Comparison of ENCODE assay signal across 23 mouse cellular contexts in genomic region chr3:105760063-105760462, GRCm38 (mm10). TPM values are rescaled to one million over a fixed set of nuclear protein-coding genes. Genes with fewer than 3 reads are reported as not detected.
DNase-seq lines count a peak whose midpoint lies in the region; ATAC-seq and TF ChIP-seq lines count a peak whose summit lies in the region.
"Had no signal": no experiment of that assay in that cellular context is flagged by ENCODE, and none has a peak within 500 bp of the region (broad histone marks: within the 10 kb centered on the region; RNA-seq: fewer than 3 reads in every experiment).

No protein-coding gene starts in this region.

- WGBS in midbrain, embryonic 11.5 days = 95% methylated on average over 3 of the region's 3 CpGs
- 95% methylated on average over 3 of the region's 3 CpGs for WGBS in midbrain, embryonic 13.5 days
- WGBS in embryonic facial prominence, embryonic 10.5 days = 91% methylated on average over 3 of the region's 3 CpGs

- H3K27ac ChIP-seq in layer of hippocampus, adult 2 months = peak overlapping the region; percentile 76
- no peak overlapping the region for H3K27ac ChIP-seq in midbrain, embryonic 11.5 days (ENCODE audit: low read depth, low read length)
- no peak overlapping the region for H3K27ac ChIP-seq in midbrain, embryonic 13.5 days
- no peak overlapping the region for H3K27ac ChIP-seq in embryonic facial prominence, embryonic 10.5 days (replicated peaks)
- H3K27ac ChIP-seq: embryonic facial prominence, embryonic 12.5 days; forebrain, embryonic 13.5 days; forebrain, embryonic 15.5 days had no signal

- no peaks in the 10 kb centered on the region for H3K27me3 ChIP-seq in midbrain, embryonic 11.5 days (ENCODE audit: control insufficient read depth, insufficient read depth, low read length)
- H3K27me3 ChIP-seq in midbrain, embryonic 13.5 days = no peaks in the 10 kb centered on the region
- no peaks in the 10 kb centered on the region for H3K27me3 ChIP-seq in embryonic facial prominence, embryonic 10.5 days (replicated peaks; ENCODE audit: low read depth, poor library complexity, severe bottlenecking)
- H3K27me3 ChIP-seq: CH12.LX; embryonic facial prominence, embryonic 12.5 days; forebrain, embryonic 13.5 days; forebrain, embryonic 15.5 days had no signal

- DNase-seq in layer of hippocampus, adult 2 months (ENCODE audit: low spot score in 2 of 2) = no peak
- DNase-seq in layer of hippocampus, adult 18-20 months (ENCODE audit: low spot score in 2 of 2) = no peak
- peak; percentile 4 for DNase-seq in midbrain, embryonic 11.5 days (ENCODE audit: low spot score, missing footprints)
- DNase-seq in embryonic facial prominence, embryonic 10.5 days (ENCODE audit: low spot score) = no peak
- DNase-seq: adrenal gland, adult 2 months; adrenal gland, postnatal 10 days; adrenal gland, postnatal 25 days; B cell, adult 2 months; cerebellum, adult 11 months; cerebellum, adult 18-20 months; cerebellum, adult 8-10 months; cerebellum, adult 9-11 months; cerebellum, postnatal 14 days; cerebellum, postnatal 36 days; embryo, embryonic 11 days; forebrain, postnatal 0 days had no signal

- no peaks in the 10 kb centered on the region for H3K36me3 ChIP-seq in midbrain, embryonic 11.5 days (ENCODE audit: control insufficient read depth, insufficient read depth, low read length)
- H3K36me3 ChIP-seq in midbrain, embryonic 13.5 days = no peaks in the 10 kb centered on the region
- H3K36me3 ChIP-seq in embryonic facial prominence, embryonic 10.5 days (replicated peaks) = no peaks in the 10 kb centered on the region
- H3K36me3 ChIP-seq: embryonic facial prominence, embryonic 12.5 days; forebrain, embryonic 15.5 days had no signal

- H3K4me2 ChIP-seq in midbrain, embryonic 11.5 days = no peak overlapping the region
- H3K4me2 ChIP-seq in midbrain, embryonic 13.5 days (replicated peaks) = no peak overlapping the region
- H3K4me2 ChIP-seq: embryonic facial prominence, embryonic 12.5 days; forebrain, embryonic 13.5 days; forebrain, embryonic 15.5 days had no signal

- no peak for ATAC-seq in midbrain, embryonic 11.5 days (ENCODE audit: low FRiP score)
- ATAC-seq in midbrain, embryonic 13.5 days = no peak
- ATAC-seq: CD4-positive, CD25-positive, alpha-beta regulatory T cell, adult 4 months; forebrain, embryonic 13.5 days; forebrain, embryonic 15.5 days; forebrain, postnatal 0 days had no signal

- TF ChIP-seq CTCF in layer of hippocampus, adult 2 months (conservative IDR thresholded peaks at IDR 0.05) = no peak

- no peak overlapping the region for H3K9ac ChIP-seq in midbrain, embryonic 11.5 days (ENCODE audit: low read length)
- no peak overlapping the region for H3K9ac ChIP-seq in midbrain, embryonic 13.5 days (replicated peaks)
- H3K9ac ChIP-seq: embryonic facial prominence, embryonic 12.5 days; forebrain, embryonic 13.5 days; forebrain, embryonic 15.5 days; forebrain, postnatal 0 days had no signal

- no peaks in the 10 kb centered on the region for H3K4me1 ChIP-seq in midbrain, embryonic 11.5 days (ENCODE audit: control insufficient read depth, insufficient read depth, low read length)
- peaks cover 14% of the 10 kb centered on the region for H3K4me1 ChIP-seq in midbrain, embryonic 13.5 days (replicated peaks)
- H3K4me1 ChIP-seq in embryonic facial prominence, embryonic 10.5 days = peaks cover 6% of the 10 kb centered on the region; the same call in 1 of the 2 replicates
- H3K4me1 ChIP-seq: embryonic facial prominence, embryonic 12.5 days had no signal

- no peaks in the 10 kb centered on the region for H3K9me3 ChIP-seq in midbrain, embryonic 11.5 days (ENCODE audit: control insufficient read depth, low read length)
- H3K9me3 ChIP-seq in midbrain, embryonic 13.5 days = no peaks in the 10 kb centered on the region
- H3K9me3 ChIP-seq in embryonic facial prominence, embryonic 10.5 days = no peaks in the 10 kb centered on the region
- H3K9me3 ChIP-seq: embryonic facial prominence, embryonic 12.5 days; forebrain, embryonic 13.5 days; forebrain, embryonic 15.5 days; G1E had no signal

- H3K4me3 ChIP-seq in layer of hippocampus, adult 2 months = no peak overlapping the region
- H3K4me3 ChIP-seq in midbrain, embryonic 11.5 days (ENCODE audit: low read depth, low read length) = no peak overlapping the region
- H3K4me3 ChIP-seq in midbrain, embryonic 13.5 days (replicated peaks) = no peak overlapping the region
- no peak overlapping the region for H3K4me3 ChIP-seq in embryonic facial prominence, embryonic 10.5 days
- H3K4me3 ChIP-seq: embryonic facial prominence, embryonic 12.5 days; forebrain, embryonic 13.5 days; forebrain, embryonic 15.5 days had no signal

RNA-seq across cellular contexts. Expression of gene Rap1a, which starts 41.1 kb away (rescaled TPM):
- 100 to 1,000 TPM in 1 of 2 experiments, 10 to 100 TPM in 1; 94.6 to 101 TPM for total RNA-seq in layer of hippocampus, adult 2 months (2021)
- 10 to 100 TPM; 80.5 to 96.2 TPM for total RNA-seq in layer of hippocampus, adult 18-20 months (2021)
- polyA plus RNA-seq in midbrain, embryonic 11.5 days (2014; fragmentation: Nextera tagmentation; extraction: Ambion mirVana) = 87.0 and 91.8 TPM in 2 replicates
- polyA plus RNA-seq in midbrain, embryonic 13.5 days (2015; fragmentation: Nextera tagmentation; extraction: Ambion mirVana) = 74.3 and 76.1 TPM in 2 replicates
- polyA plus RNA-seq in embryonic facial prominence, embryonic 10.5 days (2016; fragmentation: Nextera tagmentation; extraction: Ambion mirVana) = 66.0 and 66.3 TPM in 2 replicates

RNA-seq across cellular contexts. Expression of gene Inka2, which starts 55.7 kb away (rescaled TPM):
- 10 to 100 TPM; 74.1 to 74.9 TPM for total RNA-seq in layer of hippocampus, adult 2 months (2021)
- 10 to 100 TPM; 70.5 to 74.0 TPM for total RNA-seq in layer of hippocampus, adult 18-20 months (2021)
- 0.34 and 0.56 TPM in 2 replicates for polyA plus RNA-seq in midbrain, embryonic 11.5 days (2014; fragmentation: Nextera tagmentation; extraction: Ambion mirVana)
- polyA plus RNA-seq in midbrain, embryonic 13.5 days (2015; fragmentation: Nextera tagmentation; extraction: Ambion mirVana) = 1.9 and 2.4 TPM in 2 replicates
- polyA plus RNA-seq in embryonic facial prominence, embryonic 10.5 days (2016; fragmentation: Nextera tagmentation; extraction: Ambion mirVana) = 3.4 and 3.6 TPM in 2 replicates
